Mouse (Mus musculus): ENCODE measurements around the gene Fam19a2.

DNA sequence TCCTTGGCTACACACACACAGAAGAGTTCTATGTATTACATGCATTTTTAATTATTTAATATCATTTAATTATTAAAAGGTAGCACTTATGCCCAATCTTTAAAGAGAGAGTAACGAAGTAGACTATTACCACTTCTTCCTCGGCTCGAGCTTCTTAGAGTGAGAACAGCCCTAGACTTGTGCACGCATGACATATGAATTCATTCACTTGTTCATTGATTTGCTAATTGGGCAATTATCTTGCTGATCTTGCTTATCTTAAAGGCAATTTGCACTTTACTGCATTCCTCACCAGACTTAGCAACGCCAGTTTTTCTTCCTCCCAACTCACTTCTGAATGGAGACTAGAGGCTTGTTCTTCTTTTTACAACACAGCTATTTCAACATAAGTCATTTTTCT, 196.7 kb downstream of the Fam19a2 start:
- no peak for TF ChIP-seq CTCF (IDR thresholded peaks at IDR 0.05; ENCODE audit: control insufficient read depth, insufficient read depth, insufficient replicate concordance, low read depth, low read length)
- no peak for TF ChIP-seq POLR2A (IDR thresholded peaks at IDR 0.05; ENCODE audit: control insufficient read depth, low read depth, low read length)
